Mouse (Mus musculus) left cerebral cortex, postnatal 10 days (tissue): ENCODE results near the gene Ppie. TPM values are rescaled to one million over a fixed set of nuclear protein-coding genes. Genes with fewer than 3 reads are reported as not detected.
"Not testable (repeated sequence)": the region's sequence is repeated elsewhere in the genome, so short reads cannot be mapped to it uniquely, and the experiment has no call there.

Source experiments
- DNase-seq, 2 experiments: peaks; one replicate each; pipeline ENCODE4 v3.0.0; 2021 to 2022; ENCODE audit warnings: low spot score in 2 of 2, mixed read lengths in 1 of 2; ENCODE audit errors: extremely low spot score in 1 of 2
- intact Hi-C: fragments of 180-260 bp; cut with DNase I; formaldehyde crosslinking; loops from one replicate; pipeline ENCODE4 v1.15.1; 2025
- total RNA-seq, 2 experiments: library from RNA; stranded (reverse); gene quantifications; 2 replicates each; pipeline ENCODE4 v1.2.3; 2021

Gene Ppie
- 10 to 100 TPM; 18.8 to 22.7 TPM for total RNA-seq

GRCm38 (mm10) chr4:123139513-123140154 is at the start of gene Ppie:
Ppie (minus strand) TSS chr4:123139951.
- peak; percentile 66 to 87 for DNase-seq
- intact Hi-C loops, result no loop called here

- intact Hi-C loops, result no loop called here
- peak; percentile 50 to 57 for DNase-seq
Measured at GRCm38 (mm10) chr4:123184816-123185215, 45.1 kb upstream of the Ppie start.

- intact Hi-C loops, result no loop called here
Measured at GRCm38 (mm10) chr4:123183239-123184056, 43.7 kb upstream of the Ppie start.

GRCm38 (mm10) chr4:123182328-123183238 is 42.8 kb upstream of the Ppie start, which contains the start of gene Hpcal4:
Hpcal4 (plus strand) TSS chr4:123183227.
- DNase-seq, result peak; percentile 46 to 80
- intact Hi-C loops, result no loop called here

More at GRCm38 (mm10) chr4:123183239-123184056, 43.7 kb upstream of the Ppie start:
- peak; percentile 84 to 85 for DNase-seq

- intact Hi-C loops, result no loop called here
Measured at GRCm38 (mm10) chr4:123171811-123172210, 32.1 kb upstream of the Ppie start.

GRCm38 (mm10) chr4:123164157-123164556 is 24.4 kb upstream of the Ppie start:
- no peak for DNase-seq
- intact Hi-C loops, result no loop called here

More at GRCm38 (mm10) chr4:123171811-123172210, 32.1 kb upstream of the Ppie start:
- no peak for DNase-seq

- DNase-seq, result no peak
- intact Hi-C loops, result no loop called here
Measured at GRCm38 (mm10) chr4:123162305-123162917, 22.7 kb upstream of the Ppie start.

- DNase-seq, intact Hi-C loops: not testable (repeated sequence)
Measured at GRCm38 (mm10) chr4:123161251-123161650, 21.5 kb upstream of the Ppie start.

- no peak for DNase-seq
Measured at GRCm38 (mm10) chr4:123160571-123160970, 20.8 kb upstream of the Ppie start.

GRCm38 (mm10) chr4:123155840-123156239 is 16.1 kb upstream of the Ppie start:
- intact Hi-C loops, result loop anchor here (5.0 kb wide), 2 partner anchors 46 to 96 kb away; partner anchors contain the start of gene Nt5c1a
- no peak for DNase-seq

More at GRCm38 (mm10) chr4:123160571-123160970, 20.8 kb upstream of the Ppie start:
- intact Hi-C loops, result no loop called here

GRCm38 (mm10) chr4:123155427-123155826 is 15.7 kb upstream of the Ppie start:
- DNase-seq, result no peak
- intact Hi-C loops, result loop anchor here (5.0 kb wide), 2 partner anchors 47 to 97 kb away; partner anchors contain the start of gene Nt5c1a

GRCm38 (mm10) chr4:123155004-123155403 is 15.3 kb upstream of the Ppie start:
- DNase-seq, result peak in 1 of 2 experiments; percentile 55
- intact Hi-C loops, result loop anchor here (5.0 kb wide), 2 partner anchors 47 to 97 kb away; partner anchors contain the start of gene Nt5c1a

GRCm38 (mm10) chr4:123152976-123153375 is 13.2 kb upstream of the Ppie start:
- peak; percentile 61 to 68 for DNase-seq
- intact Hi-C loops, result no loop called here

GRCm38 (mm10) chr4:123152003-123152402 is 12.3 kb upstream of the Ppie start:
- no peak for DNase-seq
- intact Hi-C loops, result no loop called here

GRCm38 (mm10) chr4:123147446-123148150 is 7.8 kb upstream of the Ppie start:
- intact Hi-C loops, result no loop called here
- no peak for DNase-seq

- intact Hi-C loops, result no loop called here
- DNase-seq, result no peak
Measured at GRCm38 (mm10) chr4:123137551-123137950, 2.2 kb downstream of the Ppie start.

- no peak for DNase-seq
- intact Hi-C loops, result no loop called here
Measured at GRCm38 (mm10) chr4:123127051-123127450, 12.7 kb downstream of the Ppie start.

- intact Hi-C loops, result no loop called here
- no peak for DNase-seq
Measured at GRCm38 (mm10) chr4:123126626-123127025, 13.1 kb downstream of the Ppie start.
